Mouse (Mus musculus) myocyte (in vitro differentiated cells): ENCODE data around the gene Irf2. TPM values are rescaled to one million over a fixed set of nuclear protein-coding genes. Genes with fewer than 3 reads are reported as not detected.

ENCODE experiments used
- H3K27me3 ChIP-seq: one replicate; pipeline ENCODE4 v1.6.1; 2011; ENCODE audit not compliant: control insufficient read depth, insufficient read depth, insufficient read length
- H3K36me3 ChIP-seq: one replicate; pipeline ENCODE4 v1.6.1; 2011; ENCODE audit not compliant: control insufficient read depth, insufficient read depth
- H3K4me2 ChIP-seq: one replicate; pipeline ENCODE4 v1.6.1; 2011; ENCODE audit warnings: low read depth, control low read depth
- H3K4me3 ChIP-seq: one replicate; pipeline ENCODE4 v1.5.1; 2011; ENCODE audit warnings: mild to moderate bottlenecking, control low read depth, moderate library complexity
- H3K79me2 ChIP-seq: one replicate; pipeline ENCODE4 v1.6.1; 2011; ENCODE audit not compliant: control insufficient read depth, insufficient read depth
- H3ac ChIP-seq: one replicate; pipeline ENCODE4 v1.6.1; 2011; ENCODE audit not compliant: control insufficient read depth, insufficient read length
- CEBPB ChIP-seq: IDR thresholded peaks from 2 replicates; pipeline ENCODE4 v1.6.1; 2011; ENCODE audit warnings: mild to moderate bottlenecking, moderate library complexity; ENCODE audit not compliant: poor library complexity, insufficient read depth, severe bottlenecking
- E2F4 ChIP-seq: IDR thresholded peaks from one replicate; pipeline ENCODE4 v1.6.1; 2011; ENCODE audit warnings: mild to moderate bottlenecking, control low read depth, moderate library complexity; ENCODE audit not compliant: insufficient read depth
- MAX ChIP-seq: IDR thresholded peaks from one replicate; pipeline ENCODE4 v1.6.1; 2011; ENCODE audit warnings: low read depth, mild to moderate bottlenecking, control low read depth
- MYOD1 ChIP-seq, 3 experiments: IDR thresholded peaks; one replicate each; pipeline ENCODE4 v1.6.1; 2011; ENCODE audit warnings: control low read depth in 2 of 3, low read depth in 2 of 3, mild to moderate bottlenecking in 2 of 3, moderate library complexity in 1 of 3; ENCODE audit not compliant: insufficient read length in 2 of 3, control insufficient read depth in 1 of 3
- MYOG ChIP-seq, 3 experiments: IDR thresholded peaks; one replicate each; pipeline ENCODE4 v1.6.1; 2011; ENCODE audit warnings: control low read depth in 2 of 3, low read depth in 2 of 3, mild to moderate bottlenecking in 2 of 3; ENCODE audit not compliant: insufficient read length in 2 of 3, control insufficient read depth in 1 of 3, insufficient read depth in 1 of 3
- POLR2A ChIP-seq: IDR thresholded peaks from one replicate; pipeline ENCODE4 v1.6.1; 2011; ENCODE audit warnings: low read depth, mild to moderate bottlenecking, control low read depth, moderate library complexity; ENCODE audit not compliant: insufficient read length
- POLR2AphosphoS2 ChIP-seq: IDR thresholded peaks from one replicate; pipeline ENCODE4 v1.6.1; 2011; ENCODE audit warnings: low read depth, control low read depth; ENCODE audit not compliant: insufficient read length
- REST ChIP-seq: IDR thresholded peaks from one replicate; pipeline ENCODE4 v1.6.1; 2011; ENCODE audit warnings: mild to moderate bottlenecking, control low read depth, moderate library complexity; ENCODE audit not compliant: insufficient read depth, insufficient read length
- SRF ChIP-seq: IDR thresholded peaks from one replicate; pipeline ENCODE4 v1.6.1; 2011; ENCODE audit warnings: low read depth; ENCODE audit not compliant: control insufficient read depth, insufficient read length
- TCF12 ChIP-seq: IDR thresholded peaks from one replicate; pipeline ENCODE4 v1.6.1; 2011; ENCODE audit warnings: mild to moderate bottlenecking, control low read depth; ENCODE audit not compliant: poor library complexity, insufficient read depth, severe bottlenecking
- TCF3 ChIP-seq: IDR thresholded peaks from one replicate; pipeline ENCODE4 v1.6.1; 2011; ENCODE audit warnings: low read depth, control low read depth; ENCODE audit not compliant: insufficient read length
- USF1 ChIP-seq: IDR thresholded peaks from one replicate; pipeline ENCODE4 v1.6.1; 2011; ENCODE audit warnings: low read depth, mild to moderate bottlenecking, control low read depth, moderate library complexity
- polyA plus RNA-seq: library from polyadenylated mRNA; unstranded; fragments of >200 nt; fragmentation: generic; extraction: Trizol; gene quantifications from one replicate; pipeline ENCODE4 v1.2.1, GENCODE M21; 2012; ENCODE audit warnings: missing spikeins

The Irf2 gene
- polyA plus RNA-seq, 1 experiment: 8.8 TPM

- Histone ChIP-seq H3K36me3 (peaks cover 24% of the 10 kb centered on the region), H3K4me2 (no peak overlapping the region), H3K79me2 (no peaks in the 10 kb centered on the region), H3K27me3 (no peaks in the 10 kb centered on the region), H3ac (no peak overlapping the region), H3K4me3 (no peak overlapping the region)
- TF ChIP-seq MYOG (IDR thresholded peaks at IDR 0.05; ENCODE audit: control insufficient read depth in 1 of 3, insufficient read depth in 1 of 3, insufficient read length in 2 of 3, low read depth in 2 of 3) (no peak), CEBPB (no peak), MYOD1 (IDR thresholded peaks at IDR 0.05; ENCODE audit: control insufficient read depth in 1 of 3, insufficient read length in 2 of 3, low read depth in 2 of 3) (no peak), POLR2A (no peak)
These were observed 100.9 kb downstream of the Irf2 start for GRCm38 (mm10) chr8:46840390-46840789.

GRCm38 (mm10) chr8:46840791-46841190 is 101.3 kb downstream of the Irf2 start:
- Histone ChIP-seq H3K27me3 (no peaks in the 10 kb centered on the region), H3K4me3 (no peak overlapping the region), H3K4me2 (no peak overlapping the region), H3K36me3 (peaks cover 28% of the 10 kb centered on the region), H3K79me2 (no peaks in the 10 kb centered on the region), H3ac (no peak overlapping the region)
- TF ChIP-seq REST (no peak), TCF3 (no peak), MYOG (IDR thresholded peaks at IDR 0.05; ENCODE audit: control insufficient read depth in 1 of 3, insufficient read depth in 1 of 3, insufficient read length in 2 of 3, low read depth in 2 of 3) (no peak), SRF (no peak), TCF12 (no peak), CEBPB (no peak), POLR2AphosphoS2 (no peak), E2F4 (no peak), MAX (no peak), USF1 (no peak), POLR2A (no peak)

- TF ChIP-seq USF1 (no peak), SRF (no peak), POLR2AphosphoS2 (no peak), MYOG (IDR thresholded peaks at IDR 0.05; ENCODE audit: control insufficient read depth in 1 of 3, insufficient read depth in 1 of 3, insufficient read length in 2 of 3, low read depth in 2 of 3) (no peak), E2F4 (no peak), MAX (no peak), TCF12 (no peak), TCF3 (no peak), REST (no peak), POLR2A (no peak), MYOD1 (IDR thresholded peaks at IDR 0.05; ENCODE audit: control insufficient read depth in 1 of 3, insufficient read length in 2 of 3, low read depth in 2 of 3) (no peak), CEBPB (no peak)
- Histone ChIP-seq H3K4me3 (no peak overlapping the region), H3K36me3 (peaks cover 30% of the 10 kb centered on the region), H3K4me2 (peak overlapping the region; percentile 67), H3K27me3 (no peaks in the 10 kb centered on the region), H3K79me2 (no peaks in the 10 kb centered on the region), H3ac (no peak overlapping the region)
These were observed 103.2 kb downstream of the Irf2 start for GRCm38 (mm10) chr8:46842676-46843181.

- no peak overlapping the region for H3ac ChIP-seq
- H3K4me3 ChIP-seq: no peak overlapping the region
- H3K79me2 ChIP-seq: no peaks in the 10 kb centered on the region
- peaks cover 34% of the 10 kb centered on the region for H3K36me3 ChIP-seq
- no peaks in the 10 kb centered on the region for H3K27me3 ChIP-seq
- no peak overlapping the region for H3K4me2 ChIP-seq
- TF ChIP-seq TCF3: no peak
- no peak for TF ChIP-seq POLR2AphosphoS2
- no peak for TF ChIP-seq CEBPB
- no peak for TF ChIP-seq USF1
- TF ChIP-seq REST: no peak
- TF ChIP-seq E2F4: no peak
- no peak for TF ChIP-seq TCF12
- TF ChIP-seq MYOD1 (IDR thresholded peaks at IDR 0.05; ENCODE audit: control insufficient read depth in 1 of 3, insufficient read length in 2 of 3, low read depth in 2 of 3): no peak
- no peak for TF ChIP-seq POLR2A
- TF ChIP-seq MAX: no peak
- no peak for TF ChIP-seq MYOG (IDR thresholded peaks at IDR 0.05; ENCODE audit: control insufficient read depth in 1 of 3, insufficient read depth in 1 of 3, insufficient read length in 2 of 3, low read depth in 2 of 3)
- no peak for TF ChIP-seq SRF
These were observed 104.3 kb downstream of the Irf2 start for GRCm38 (mm10) chr8:46843855-46844254.

- no peak overlapping the region for H3K4me3 ChIP-seq
- H3K4me2 ChIP-seq: no peak overlapping the region
- no peaks in the 10 kb centered on the region for H3K79me2 ChIP-seq
- no peaks in the 10 kb centered on the region for H3K27me3 ChIP-seq
- H3ac ChIP-seq: no peak overlapping the region
- TF ChIP-seq MYOD1 (IDR thresholded peaks at IDR 0.05; ENCODE audit: control insufficient read depth in 1 of 3, insufficient read length in 2 of 3, low read depth in 2 of 3) (no peak), TCF3 (no peak), POLR2A (no peak), TCF12 (no peak), MAX (no peak), E2F4 (no peak), SRF (no peak), MYOG (IDR thresholded peaks at IDR 0.05; ENCODE audit: control insufficient read depth in 1 of 3, insufficient read depth in 1 of 3, insufficient read length in 2 of 3, low read depth in 2 of 3) (no peak), POLR2AphosphoS2 (no peak), CEBPB (no peak), USF1 (no peak), REST (no peak)
- peaks cover 34% of the 10 kb centered on the region for H3K36me3 ChIP-seq
These were observed 104.9 kb downstream of the Irf2 start for GRCm38 (mm10) chr8:46844371-46844973.
